9 mouse cellular contexts compared by ENCODE assay signal in the genomic region with DNA sequence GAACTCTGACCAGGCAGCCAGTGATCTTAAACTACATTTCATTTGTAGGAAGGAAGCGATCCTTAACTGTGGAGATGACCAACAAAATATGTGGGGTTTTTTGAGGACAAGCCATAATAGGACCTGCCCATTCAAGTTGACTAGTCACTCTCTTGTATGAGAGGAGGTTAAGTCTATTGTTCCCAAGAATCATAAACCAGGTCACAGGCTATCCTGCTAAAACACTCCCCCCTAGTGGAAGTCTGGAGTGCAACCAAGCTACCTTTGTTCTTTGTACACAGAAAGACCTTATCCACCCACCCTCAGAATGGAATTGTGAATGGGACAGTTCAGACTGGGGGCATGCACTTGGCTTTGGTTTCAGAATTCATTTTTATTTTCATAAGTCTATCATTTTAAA. TPM values are rescaled to one million over a fixed set of nuclear protein-coding genes. Genes with fewer than 3 reads are reported as not detected.
A peak's percentile ranks its signal among the peaks of the same experiment; 100 is the strongest.
DNase-seq lines count a peak whose midpoint lies in the region; ATAC-seq and TF ChIP-seq lines count a peak whose summit lies in the region.
"Had no signal": no experiment of that assay in that cellular context is flagged by ENCODE, and none has a peak within 500 bp of the region (broad histone marks: within the 10 kb centered on the region; RNA-seq: fewer than 3 reads in every experiment).

No protein-coding gene starts in this region.

- peak; percentile 5; the same call in 1 of the 2 replicates for TF ChIP-seq CTCF in spleen, adult 2 months (IDR thresholded peaks at IDR 0.05; ENCODE audit: extremely low read depth, insufficient read depth, insufficient read length, insufficient replicate concordance)

- no peak overlapping the region for H3K9ac ChIP-seq in forebrain, embryonic 12.5 days
- no peak overlapping the region for H3K9ac ChIP-seq in forebrain, embryonic 16.5 days (replicated peaks; ENCODE audit: low read depth, low read length)
- H3K9ac ChIP-seq in hindbrain, embryonic 13.5 days = no peak overlapping the region
- H3K9ac ChIP-seq: hindbrain, embryonic 15.5 days had no signal

- WGBS in forebrain, embryonic 12.5 days = 65% methylated on average over 1 of the region's 1 CpGs
- WGBS in forebrain, embryonic 16.5 days = 85% methylated on average over 1 of the region's 1 CpGs
- 73% methylated on average over 1 of the region's 1 CpGs for WGBS in spleen, adult 2 months
- 78% methylated on average over 1 of the region's 1 CpGs for WGBS in hindbrain, embryonic 13.5 days

- no peaks in the 10 kb centered on the region for H3K4me1 ChIP-seq in forebrain, embryonic 12.5 days
- H3K4me1 ChIP-seq in forebrain, embryonic 16.5 days (replicated peaks; ENCODE audit: control insufficient read depth, insufficient read depth, low read length) = no peaks in the 10 kb centered on the region
- H3K4me1 ChIP-seq in spleen, adult 2 months (ENCODE audit: control insufficient read depth, insufficient read depth, insufficient read length) = no peaks in the 10 kb centered on the region
- H3K4me1 ChIP-seq in hindbrain, embryonic 13.5 days (replicated peaks) = no peaks in the 10 kb centered on the region
- H3K4me1 ChIP-seq: hindbrain, embryonic 15.5 days had no signal

- H3K27me3 ChIP-seq in forebrain, embryonic 12.5 days = no peaks in the 10 kb centered on the region
- H3K27me3 ChIP-seq in forebrain, embryonic 16.5 days (replicated peaks; ENCODE audit: control insufficient read depth, insufficient read depth, low read length) = no peaks in the 10 kb centered on the region
- H3K27me3 ChIP-seq in spleen, adult 2 months (ENCODE audit: control insufficient read depth, insufficient read depth, low read length) = no peaks in the 10 kb centered on the region
- H3K27me3 ChIP-seq in hindbrain, embryonic 13.5 days = no peaks in the 10 kb centered on the region
- H3K27me3 ChIP-seq: hindbrain, embryonic 15.5 days had no signal

- H3K4me2 ChIP-seq in forebrain, embryonic 12.5 days = no peak overlapping the region
- H3K4me2 ChIP-seq in forebrain, embryonic 16.5 days (ENCODE audit: low read length) = no peak overlapping the region
- no peak overlapping the region for H3K4me2 ChIP-seq in hindbrain, embryonic 13.5 days
- H3K4me2 ChIP-seq: hindbrain, embryonic 15.5 days had no signal

- TF ChIP-seq POLR2A in spleen, adult 2 months (IDR thresholded peaks at IDR 0.05; ENCODE audit: low read depth, low read length) = no peak

- H3K4me3 ChIP-seq in forebrain, embryonic 12.5 days (replicated peaks) = no peak overlapping the region
- H3K4me3 ChIP-seq in forebrain, embryonic 16.5 days (replicated peaks; ENCODE audit: low read length) = no peak overlapping the region
- no peak overlapping the region for H3K4me3 ChIP-seq in spleen, adult 2 months (ENCODE audit: extremely low read depth, insufficient read depth, insufficient read length)
- no peak overlapping the region for H3K4me3 ChIP-seq in hindbrain, embryonic 13.5 days
- H3K4me3 ChIP-seq: hindbrain, embryonic 15.5 days had no signal

- no peak for DNase-seq in spleen, adult 2 months (ENCODE audit: low read depth in 1 of 2, low spot score in 2 of 2)
- DNase-seq in spleen, postnatal 4 days (ENCODE audit: low spot score in 2 of 2) = no peak
- DNase-seq in kidney, adult 9 months = peak; percentile 86
- DNase-seq in thymus, postnatal 25 days = peak; percentile 68
- DNase-seq in urinary bladder, adult 18-20 months (ENCODE audit: low spot score in 2 of 2) = no peak

- peak; percentile 22; the same call in 1 of the 2 replicates for ATAC-seq in forebrain, embryonic 12.5 days (ENCODE audit: low FRiP score)
- ATAC-seq in forebrain, embryonic 16.5 days = no peak
- no peak for ATAC-seq in hindbrain, embryonic 13.5 days (ENCODE audit: low FRiP score)

- H3K9me3 ChIP-seq in forebrain, embryonic 12.5 days = no peaks in the 10 kb centered on the region
- H3K9me3 ChIP-seq in forebrain, embryonic 16.5 days (ENCODE audit: control insufficient read depth, low read length) = 0 out of 2 replicates have a peak, but pooled peaks cover under 1% of the 10 kb centered on the region
- H3K9me3 ChIP-seq in hindbrain, embryonic 13.5 days = no peaks in the 10 kb centered on the region
- H3K9me3 ChIP-seq: hindbrain, embryonic 15.5 days had no signal

- H3K36me3 ChIP-seq in forebrain, embryonic 12.5 days (replicated peaks) = no peaks in the 10 kb centered on the region; the same call in 1 of the 2 replicates
- H3K36me3 ChIP-seq in forebrain, embryonic 16.5 days (ENCODE audit: control insufficient read depth, insufficient read depth) = no peaks in the 10 kb centered on the region
- peaks cover 17% of the 10 kb centered on the region for H3K36me3 ChIP-seq in spleen, adult 2 months (ENCODE audit: control insufficient read depth, insufficient read depth, low read length)
- no peaks in the 10 kb centered on the region for H3K36me3 ChIP-seq in hindbrain, embryonic 13.5 days
- H3K36me3 ChIP-seq: hindbrain, embryonic 15.5 days had no signal

- no peak overlapping the region for H3K27ac ChIP-seq in forebrain, embryonic 12.5 days
- no peak overlapping the region for H3K27ac ChIP-seq in forebrain, embryonic 16.5 days (ENCODE audit: low read length)
- H3K27ac ChIP-seq in spleen, adult 2 months (ENCODE audit: insufficient read depth, low read length) = no peak overlapping the region
- H3K27ac ChIP-seq in hindbrain, embryonic 13.5 days = no peak overlapping the region
- H3K27ac ChIP-seq: hindbrain, embryonic 15.5 days had no signal

RNA-seq across cellular contexts. Expression of a gene that starts 49.7 kb away (rescaled TPM):
- 94.0 and 110 TPM in 2 replicates for polyA plus RNA-seq in forebrain, embryonic 12.5 days (2016; fragmentation: Nextera tagmentation; extraction: Ambion mirVana)
- polyA plus RNA-seq in forebrain, embryonic 16.5 days (2015; fragmentation: Nextera tagmentation; extraction: Ambion mirVana) = 74.0 and 90.4 TPM in 2 replicates
- 3.9 and 4.1 TPM in 2 replicates for polyA plus RNA-seq in spleen, adult 2 months (2012; rRNA removed)
- polyA plus RNA-seq in hindbrain, embryonic 13.5 days (2015; fragmentation: Nextera tagmentation; extraction: Ambion mirVana) = 67.2 and 70.0 TPM in 2 replicates

Comparison
In these comparisons a context has a peak if more than half of its experiments do, and no peak if none do; other contexts are left out.
1. DNase-seq: peak in kidney, adult 9 months (single experiment) and thymus, postnatal 25 days (single experiment); none in spleen, adult 2 months (0 of 2), spleen, postnatal 4 days (0 of 2) and urinary bladder, adult 18-20 months (0 of 2).
2. RNA of a gene that starts 49.7 kb away (polyA plus RNA-seq): 94.0 to 110 TPM in forebrain, embryonic 12.5 days, 74.0 to 90.4 TPM in forebrain, embryonic 16.5 days and 67.2 to 70.0 TPM in hindbrain, embryonic 13.5 days; 3.9 to 4.1 TPM in spleen, adult 2 months; every median in the first group is over 10 times any median in the second.